Mouse (Mus musculus): Measurements from ENCODE around the gene Ankrd13a. TPM values are rescaled to one million over a fixed set of nuclear protein-coding genes. Genes with fewer than 3 reads are reported as not detected.
A peak's percentile ranks its signal among the peaks of the same experiment; 100 is the strongest.
"Not testable (repeated sequence)": the region's sequence is repeated elsewhere in the genome, so short reads cannot be mapped to it uniquely, and the experiment has no call there.

Gene Ankrd13a
- polyA plus RNA-seq, 1 experiment from 2014 or later, result 31.1 TPM

DNA sequence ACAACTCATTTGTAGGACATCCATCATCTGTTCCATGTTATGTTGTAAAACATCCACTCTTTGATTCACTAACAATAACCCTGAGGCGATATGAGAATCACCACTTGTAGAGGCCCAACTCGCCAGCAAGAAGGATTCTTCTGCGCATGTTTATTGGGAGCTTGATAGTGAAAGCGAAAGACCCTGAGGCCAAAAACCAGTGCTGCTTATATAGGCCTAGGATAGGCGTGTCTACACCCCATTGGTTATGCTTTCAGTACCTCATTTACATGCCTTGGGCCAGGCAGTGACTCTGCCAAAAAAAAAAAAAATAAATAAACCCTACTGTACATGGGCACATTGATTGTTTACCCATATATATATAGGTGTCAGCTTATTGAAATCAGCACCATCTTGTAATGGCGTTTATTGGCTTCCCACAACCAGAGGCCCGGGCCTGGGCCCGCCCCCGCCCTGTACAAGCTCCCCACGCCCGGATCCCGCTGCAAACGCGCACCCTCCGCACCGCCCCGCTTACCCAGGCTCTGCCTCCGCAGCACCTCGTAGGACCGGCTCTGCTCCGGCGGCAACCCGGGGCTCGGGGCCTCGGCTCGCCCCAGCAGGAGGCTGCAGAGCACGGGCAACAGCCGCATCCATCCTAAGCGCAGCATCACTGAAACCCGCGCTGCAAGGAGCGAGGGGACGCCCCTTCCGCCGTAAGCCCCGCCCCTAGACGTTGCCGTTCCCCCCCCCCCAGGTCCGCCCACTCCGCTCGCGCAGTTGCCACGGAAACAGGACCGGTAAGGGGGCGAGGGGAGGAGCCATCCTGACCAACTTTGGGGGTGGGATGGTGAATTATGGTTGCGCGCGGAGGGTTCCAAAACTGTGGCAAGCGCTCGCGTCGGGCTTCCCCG is 48.6 kb downstream of the Ankrd13a start, which contains the start of gene 1500011B03Rik:
Gene 1500011B03Rik, minus strand, starts transcription at position 673 of the 893 bp plus-strand sequence.
- Histone ChIP-seq H3K4me1 (no peaks in the 10 kb centered on the region), H3K27ac (peak within 1 kb of the TSS; percentile 81), H3K27me3 (replicated peaks) (no peaks in the 10 kb centered on the region), H3K9ac (peak within 1 kb of the TSS; percentile 78), H3K4me3 (peak within 1 kb of the TSS; percentile 60), H3K4me2 (peak within 1 kb of the TSS; percentile 48), H3K9me3 (no peaks in the 10 kb centered on the region), H3K36me3 (replicated peaks) (no peaks in the 10 kb centered on the region)
- WGBS, result 7% methylated on average over 53 of the region's 53 CpGs
- peak; percentile 90 for ATAC-seq (replicated peaks)

- WGBS, result 14% methylated on average over 9 of the region's 9 CpGs
- H3K9me3 ChIP-seq, result no peaks in the 10 kb centered on the region
- no peak for ATAC-seq (replicated peaks)
- H3K27me3 ChIP-seq (replicated peaks), result no peaks in the 10 kb centered on the region
- no peak overlapping the region for H3K27ac ChIP-seq
- no peaks in the 10 kb centered on the region for H3K4me1 ChIP-seq
- H3K36me3 ChIP-seq (replicated peaks), result no peaks in the 10 kb centered on the region
- no peak overlapping the region for H3K4me3 ChIP-seq
- H3K4me2 ChIP-seq, result no peak overlapping the region
- no peak overlapping the region for H3K9ac ChIP-seq
These were observed 49.7 kb downstream of the Ankrd13a start for GRCm38 (mm10) chr5:114824197-114824596.

- no peaks in the 10 kb centered on the region for H3K9me3 ChIP-seq
- peak overlapping the region; percentile 34 for H3K4me3 ChIP-seq
- H3K36me3 ChIP-seq (replicated peaks), result no peaks in the 10 kb centered on the region
- H3K27me3 ChIP-seq (replicated peaks), result no peaks in the 10 kb centered on the region
- ATAC-seq (replicated peaks), result peak; percentile 56
- H3K4me2 ChIP-seq, result peak overlapping the region; percentile 54
- H3K4me1 ChIP-seq, result no peaks in the 10 kb centered on the region
- H3K27ac ChIP-seq, result peak overlapping the region; percentile 69
- WGBS, result 11% methylated on average over 27 of the region's 27 CpGs
- H3K9ac ChIP-seq, result peak overlapping the region; percentile 32
These were observed 51.7 kb downstream of the Ankrd13a start for GRCm38 (mm10) chr5:114825978-114826691.

GRCm38 (mm10) chr5:114827427-114827826 is 53.0 kb downstream of the Ankrd13a start:
- WGBS, result 94% methylated on average over 12 of the region's 12 CpGs

GRCm38 (mm10) chr5:114829740-114830139 is 55.3 kb downstream of the Ankrd13a start:
- H3K27me3 ChIP-seq (replicated peaks), result no peaks in the 10 kb centered on the region
- no peaks in the 10 kb centered on the region for H3K9me3 ChIP-seq
- H3K4me1 ChIP-seq, result no peaks in the 10 kb centered on the region
- no peak overlapping the region for H3K9ac ChIP-seq
- WGBS, result 65% methylated on average over 3 of the region's 3 CpGs
- no peak overlapping the region for H3K27ac ChIP-seq
- no peak overlapping the region for H3K4me3 ChIP-seq
- H3K36me3 ChIP-seq (replicated peaks), result no peaks in the 10 kb centered on the region
- H3K4me2 ChIP-seq, result no peak overlapping the region
- ATAC-seq (replicated peaks), result no peak

More at GRCm38 (mm10) chr5:114827427-114827826, 53.0 kb downstream of the Ankrd13a start:
- Histone ChIP-seq H3K36me3 (replicated peaks) (no peaks in the 10 kb centered on the region), H3K4me1 (no peaks in the 10 kb centered on the region), H3K27me3 (replicated peaks) (no peaks in the 10 kb centered on the region), H3K4me2 (no peak overlapping the region), H3K9me3 (no peaks in the 10 kb centered on the region), H3K4me3 (no peak overlapping the region), H3K27ac (no peak overlapping the region), H3K9ac (no peak overlapping the region)
- no peak for ATAC-seq (replicated peaks)

- no peak overlapping the region for H3K4me2 ChIP-seq
- H3K27ac ChIP-seq, result no peak overlapping the region
- H3K9ac ChIP-seq, result no peak overlapping the region
- no peaks in the 10 kb centered on the region for H3K27me3 ChIP-seq (replicated peaks)
- H3K4me3 ChIP-seq, result no peak overlapping the region
- no peaks in the 10 kb centered on the region for H3K4me1 ChIP-seq
- H3K9me3 ChIP-seq, result no peaks in the 10 kb centered on the region
- WGBS, result 73% methylated on average over 12 of the region's 12 CpGs
- H3K36me3 ChIP-seq (replicated peaks), result no peaks in the 10 kb centered on the region
- ATAC-seq (replicated peaks), result no peak
These were observed 62.4 kb downstream of the Ankrd13a start for GRCm38 (mm10) chr5:114836886-114837285.

- H3K4me1 ChIP-seq; H3K4me2 ChIP-seq; H3K36me3 ChIP-seq (replicated peaks); H3K27ac ChIP-seq; ATAC-seq (replicated peaks); H3K4me3 ChIP-seq; H3K9ac ChIP-seq; H3K27me3 ChIP-seq (replicated peaks); H3K9me3 ChIP-seq: not testable (repeated sequence)
- WGBS, result 77% methylated on average over 5 of the region's 5 CpGs
These were observed 66.0 kb downstream of the Ankrd13a start for GRCm38 (mm10) chr5:114840481-114840880.

DNA sequence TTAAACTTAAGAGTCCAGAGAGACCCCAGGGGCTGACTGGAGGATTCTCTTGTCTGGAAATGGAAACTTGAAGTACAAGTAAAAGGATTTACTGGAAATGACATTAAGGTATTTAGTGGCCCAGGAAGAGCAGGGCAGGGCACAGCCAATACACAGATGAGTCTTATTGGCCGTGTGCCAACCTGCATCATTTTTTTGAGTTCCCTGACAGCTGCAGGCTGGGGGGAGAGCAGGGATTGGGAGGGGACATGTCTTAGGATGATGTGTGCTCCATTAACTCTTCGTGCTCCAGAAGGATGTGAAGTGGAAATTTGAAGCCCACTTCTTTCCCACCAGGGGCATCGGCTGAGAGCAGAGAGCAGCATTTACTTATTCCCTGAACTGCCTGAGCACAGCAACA is 67.7 kb downstream of the Ankrd13a start:
- H3K9me3 ChIP-seq; H3K27ac ChIP-seq; H3K4me1 ChIP-seq; H3K9ac ChIP-seq; ATAC-seq (replicated peaks); H3K36me3 ChIP-seq (replicated peaks); H3K4me3 ChIP-seq; H3K27me3 ChIP-seq (replicated peaks); H3K4me2 ChIP-seq: not testable (repeated sequence)
- 47% methylated on average over 3 of the region's 3 CpGs for WGBS

- no peak overlapping the region for H3K4me3 ChIP-seq
- H3K4me1 ChIP-seq, result peaks cover 7% of the 10 kb centered on the region
- no peaks in the 10 kb centered on the region for H3K36me3 ChIP-seq (replicated peaks)
- no peak overlapping the region for H3K9ac ChIP-seq
- no peaks in the 10 kb centered on the region for H3K27me3 ChIP-seq (replicated peaks)
- H3K4me2 ChIP-seq, result no peak overlapping the region
- ATAC-seq (replicated peaks), result no peak
- 66% methylated on average over 5 of the region's 5 CpGs for WGBS
- no peaks in the 10 kb centered on the region for H3K9me3 ChIP-seq
- no peak overlapping the region for H3K27ac ChIP-seq
These were observed 68.2 kb downstream of the Ankrd13a start for GRCm38 (mm10) chr5:114842674-114843073.

DNA sequence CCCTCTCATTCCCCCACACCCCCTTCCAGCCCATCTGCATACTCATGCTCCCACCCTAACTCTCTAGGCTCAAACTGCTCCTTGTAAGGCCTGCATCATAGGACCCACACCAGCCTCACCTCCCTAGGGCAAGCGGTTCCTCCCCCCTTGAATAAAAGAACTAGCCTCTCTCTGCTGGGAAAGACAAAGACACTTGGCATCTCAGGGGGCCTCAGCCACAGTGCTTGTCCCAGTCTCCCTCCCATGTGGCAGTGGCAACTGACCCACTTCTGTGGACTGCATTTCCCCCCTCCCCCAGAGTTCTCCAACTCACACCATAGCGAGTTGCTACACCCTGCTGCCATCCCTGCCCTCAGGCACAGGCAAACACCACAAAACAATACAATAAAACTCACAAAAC is 69.9 kb downstream of the Ankrd13a start:
- H3K4me1 ChIP-seq; H3K4me2 ChIP-seq; ATAC-seq (replicated peaks); H3K9me3 ChIP-seq; H3K9ac ChIP-seq; H3K4me3 ChIP-seq; H3K27ac ChIP-seq; H3K36me3 ChIP-seq (replicated peaks); H3K27me3 ChIP-seq (replicated peaks): not testable (repeated sequence)
- WGBS, result 65% methylated on average over 2 of the region's 2 CpGs

- no peak overlapping the region for H3K4me2 ChIP-seq
- H3K27ac ChIP-seq, result no peak overlapping the region
- H3K27me3 ChIP-seq (replicated peaks), result no peaks in the 10 kb centered on the region
- WGBS, result 86% methylated on average over 20 of the region's 20 CpGs
- H3K9ac ChIP-seq, result no peak overlapping the region
- no peaks in the 10 kb centered on the region for H3K36me3 ChIP-seq (replicated peaks)
- ATAC-seq (replicated peaks), result no peak
- no peak overlapping the region for H3K4me3 ChIP-seq
- H3K9me3 ChIP-seq, result no peaks in the 10 kb centered on the region
- no peaks in the 10 kb centered on the region for H3K4me1 ChIP-seq
These were observed 77.2 kb downstream of the Ankrd13a start for GRCm38 (mm10) chr5:114851565-114852236.

- not testable (repeated sequence) for H3K27me3 ChIP-seq (replicated peaks); H3K4me2 ChIP-seq; H3K9me3 ChIP-seq; H3K36me3 ChIP-seq (replicated peaks); ATAC-seq (replicated peaks); H3K4me1 ChIP-seq; H3K27ac ChIP-seq; H3K9ac ChIP-seq; H3K4me3 ChIP-seq
- WGBS, result 80% methylated on average over 3 of the region's 5 CpGs
These were observed 78.9 kb downstream of the Ankrd13a start, which contains the start of gene 4930519G04Rik for GRCm38 (mm10) chr5:114853364-114853763. Gene 4930519G04Rik, plus strand, starts transcription at chr5:114853664.
